Mouse (Mus musculus) embryo, embryonic 11 days (tissue): ENCODE measurements around the gene Ntng1.
A peak's percentile ranks its signal among the peaks of the same experiment; 100 is the strongest.

Experiments used
- DNase-seq: peaks from one replicate; pipeline ENCODE4 v3.0.0-alpha.2; 2015

The Ntng1 gene

DNA sequence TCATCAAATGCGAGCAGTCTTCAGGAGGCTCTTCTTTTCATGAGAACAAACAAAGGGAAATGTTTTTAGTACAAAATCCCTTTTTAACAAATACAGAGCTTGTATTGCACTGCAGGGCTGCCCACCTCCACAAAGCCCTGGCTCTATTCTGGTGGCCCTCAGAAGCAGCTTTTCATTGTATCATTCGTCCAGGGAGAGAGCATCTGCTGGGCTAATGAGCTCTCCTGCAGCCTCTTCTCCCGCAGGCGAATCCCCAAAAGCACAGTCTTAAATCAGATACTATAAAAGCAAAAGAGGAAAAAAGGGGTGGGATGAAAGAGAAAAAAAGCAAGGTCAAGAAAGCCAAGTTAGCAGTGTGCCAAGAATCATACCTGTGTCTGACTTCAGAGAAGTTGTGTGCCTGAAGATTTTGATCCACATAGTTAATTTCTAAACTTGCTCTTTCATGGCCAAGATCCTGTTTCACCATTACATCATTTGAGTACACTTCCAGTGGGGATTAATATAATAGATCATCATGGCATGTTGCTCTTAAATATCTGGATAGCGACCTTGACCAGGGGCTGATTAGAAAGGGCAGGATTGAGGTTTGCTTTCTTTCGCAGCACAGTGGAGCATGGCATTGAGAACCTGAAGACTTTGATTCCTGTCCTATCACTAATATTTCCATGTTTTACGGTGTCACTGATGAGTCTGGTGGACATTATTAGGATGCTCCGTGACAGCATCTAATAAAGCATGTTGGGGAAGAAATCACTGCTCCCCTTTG lies 225.7 kb downstream of the Ntng1 start:
- no peak for DNase-seq

GRCm38 (mm10) chr3:109917077-109917476 lies 226.7 kb downstream of the Ntng1 start:
- peak; percentile 26 for DNase-seq

DNA sequence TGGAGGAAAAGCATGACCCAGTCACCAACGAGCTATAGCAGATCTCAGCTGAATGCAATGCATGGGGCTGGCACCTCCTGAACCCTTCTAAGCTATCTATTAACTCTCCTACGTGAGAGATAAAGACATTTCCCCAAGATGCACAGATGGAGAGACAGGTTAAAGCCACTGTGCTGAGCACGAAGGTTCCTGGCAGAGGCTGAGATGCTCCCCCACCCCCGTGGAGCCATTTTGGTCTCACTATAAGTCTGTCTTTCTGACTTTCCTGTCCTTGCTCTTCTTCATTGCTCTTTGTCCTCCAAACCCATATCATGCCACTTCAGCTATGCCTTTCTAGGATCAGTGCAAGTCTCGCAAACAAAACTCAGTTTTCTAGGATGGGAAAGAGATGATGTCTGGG lies 229.6 kb downstream of the Ntng1 start:
- DNase-seq = no peak

DNA sequence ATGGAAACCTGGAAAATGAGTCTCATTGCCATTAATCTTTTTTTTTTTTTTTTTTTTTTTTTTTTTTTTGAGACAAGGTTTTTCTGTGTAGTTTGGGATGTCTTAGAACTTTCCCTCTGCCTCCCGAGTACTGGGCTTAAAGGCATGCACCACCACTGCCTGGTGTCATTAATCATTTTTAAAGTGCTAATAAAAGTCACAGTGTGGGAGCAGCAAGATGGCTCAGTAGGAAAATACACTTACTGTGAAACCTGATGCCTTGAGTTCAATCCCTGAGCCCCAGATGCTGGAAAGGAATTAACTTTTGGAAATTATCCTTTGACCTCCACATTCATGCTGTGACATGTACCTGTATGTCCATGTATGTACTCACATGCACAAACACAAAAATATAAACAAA lies 253.2 kb downstream of the Ntng1 start:
- DNase-seq = peak; percentile 51

GRCm38 (mm10) chr3:109885672-109886071 lies 258.1 kb downstream of the Ntng1 start:
- no peak for DNase-seq

DNA sequence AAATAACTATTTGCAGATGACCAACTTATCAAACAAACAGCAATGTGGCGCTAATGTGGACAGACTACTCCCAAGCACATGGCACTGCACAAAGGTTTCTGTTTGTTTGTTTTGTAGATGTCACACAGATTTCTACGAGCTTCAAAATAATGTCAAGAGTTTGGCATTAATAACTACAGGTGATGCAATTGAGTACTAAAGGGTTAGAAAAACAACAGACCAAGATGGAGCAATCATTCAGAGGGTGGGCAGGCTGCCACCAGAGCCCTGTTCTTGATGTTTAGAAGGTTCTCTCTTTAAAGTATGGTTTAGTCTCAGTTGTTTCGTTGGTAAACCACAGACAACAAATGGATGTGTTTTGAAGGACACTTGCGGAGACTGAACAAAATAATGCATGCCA lies 264.8 kb downstream of the Ntng1 start:
- no peak for DNase-seq

GRCm38 (mm10) chr3:109871986-109872385 lies 271.8 kb downstream of the Ntng1 start:
- no peak for DNase-seq

DNA sequence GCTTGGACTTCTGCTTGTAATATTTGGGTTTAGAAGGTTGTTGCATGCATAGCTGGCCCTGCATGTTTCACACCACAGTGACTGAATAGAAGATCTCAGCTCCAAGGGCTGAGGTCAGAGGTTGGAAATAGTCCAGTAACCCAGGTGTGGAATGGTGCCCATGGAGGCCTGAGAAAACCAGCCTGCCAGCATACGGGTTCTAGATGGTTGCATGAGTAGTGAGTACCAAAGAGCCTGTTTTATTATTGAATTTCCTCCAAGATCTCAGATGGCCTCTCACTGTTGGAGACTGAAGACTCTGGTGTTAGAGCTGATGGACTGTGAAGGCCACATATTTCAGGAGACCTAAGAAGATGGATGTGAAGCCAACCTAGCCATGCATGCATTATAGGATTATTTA lies 285.5 kb downstream of the Ntng1 start:
- DNase-seq = no peak

DNA sequence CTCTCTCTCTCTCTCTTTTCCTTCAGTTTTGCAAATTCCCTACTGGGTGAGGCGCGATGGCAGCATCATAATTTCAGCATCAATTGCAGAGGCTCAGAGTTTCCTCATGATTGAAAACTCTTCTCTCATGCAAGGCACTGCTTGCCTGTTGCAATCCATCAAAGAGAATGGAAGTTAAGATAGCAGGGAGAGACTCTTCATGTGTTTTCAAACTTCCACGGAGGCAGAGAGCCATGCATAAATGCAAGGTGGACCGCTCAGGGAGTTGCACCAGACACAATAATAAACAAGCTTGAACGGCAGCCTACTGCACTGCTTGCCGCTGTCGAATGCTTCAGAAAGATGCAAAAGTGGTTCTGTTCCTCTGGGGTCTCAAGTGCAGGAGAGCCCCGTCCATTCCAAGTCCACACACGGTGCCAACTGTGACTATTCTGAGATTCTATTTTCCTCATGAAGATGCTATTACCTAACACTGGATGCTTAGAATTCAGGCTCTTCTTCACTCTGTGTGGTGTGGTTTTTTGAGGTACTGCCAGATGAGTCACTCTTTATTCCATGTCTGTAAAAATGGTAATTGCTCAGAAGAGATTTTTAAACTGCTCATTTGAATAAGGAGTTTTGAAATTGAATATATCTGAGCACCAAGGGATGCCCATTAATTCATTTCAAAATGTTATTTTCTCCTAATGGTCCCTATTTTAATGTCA lies 289.2 kb downstream of the Ntng1 start:
- no peak for DNase-seq

DNA sequence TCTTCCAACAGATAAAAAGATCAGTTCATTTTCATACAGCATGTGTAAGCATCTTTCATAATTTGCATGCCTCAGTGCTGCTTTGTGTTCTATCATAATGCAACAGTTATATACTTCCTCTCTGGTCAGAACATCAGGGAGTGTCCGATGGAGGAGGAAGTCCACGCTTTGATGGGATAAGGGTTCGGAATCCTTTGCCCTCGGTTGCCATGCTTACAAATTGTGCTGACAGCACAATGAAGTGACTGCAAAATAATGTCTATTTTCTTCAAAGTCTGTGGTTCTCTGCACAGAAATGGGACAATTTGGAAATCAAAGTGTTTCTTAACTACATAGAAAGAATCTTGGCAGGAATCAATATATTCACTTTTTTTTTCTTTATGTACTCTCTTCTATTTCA lies 297.2 kb downstream of the Ntng1 start:
- no peak for DNase-seq

GRCm38 (mm10) chr3:109825806-109826205 lies 318.0 kb downstream of the Ntng1 start:
- no peak for DNase-seq

- DNase-seq = no peak
Measured at GRCm38 (mm10) chr3:109822803-109823474, 320.9 kb downstream of the Ntng1 start.

GRCm38 (mm10) chr3:109818821-109819685 lies 324.8 kb downstream of the Ntng1 start:
- no peak for DNase-seq

DNA sequence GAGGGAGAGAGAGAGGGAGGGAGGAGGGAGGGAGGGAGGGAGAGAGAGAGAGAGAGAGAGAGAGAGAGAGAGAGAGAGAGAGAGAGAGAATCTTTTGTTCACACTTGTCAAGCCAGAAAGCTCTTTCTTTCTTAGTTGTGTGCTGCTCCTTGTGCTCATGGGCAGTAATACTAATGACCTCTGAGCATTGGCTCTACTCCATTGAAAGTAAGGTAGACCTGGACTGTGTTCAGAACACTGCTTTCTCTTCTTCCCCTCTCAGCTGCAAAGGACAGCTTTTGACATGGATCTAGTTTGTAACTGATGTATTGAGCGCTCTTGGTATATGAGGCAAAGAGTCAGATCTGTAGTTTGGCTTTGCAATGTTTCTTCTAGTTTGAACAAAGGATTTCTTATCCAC lies 334.7 kb downstream of the Ntng1 start:
- DNase-seq = no peak

DNA sequence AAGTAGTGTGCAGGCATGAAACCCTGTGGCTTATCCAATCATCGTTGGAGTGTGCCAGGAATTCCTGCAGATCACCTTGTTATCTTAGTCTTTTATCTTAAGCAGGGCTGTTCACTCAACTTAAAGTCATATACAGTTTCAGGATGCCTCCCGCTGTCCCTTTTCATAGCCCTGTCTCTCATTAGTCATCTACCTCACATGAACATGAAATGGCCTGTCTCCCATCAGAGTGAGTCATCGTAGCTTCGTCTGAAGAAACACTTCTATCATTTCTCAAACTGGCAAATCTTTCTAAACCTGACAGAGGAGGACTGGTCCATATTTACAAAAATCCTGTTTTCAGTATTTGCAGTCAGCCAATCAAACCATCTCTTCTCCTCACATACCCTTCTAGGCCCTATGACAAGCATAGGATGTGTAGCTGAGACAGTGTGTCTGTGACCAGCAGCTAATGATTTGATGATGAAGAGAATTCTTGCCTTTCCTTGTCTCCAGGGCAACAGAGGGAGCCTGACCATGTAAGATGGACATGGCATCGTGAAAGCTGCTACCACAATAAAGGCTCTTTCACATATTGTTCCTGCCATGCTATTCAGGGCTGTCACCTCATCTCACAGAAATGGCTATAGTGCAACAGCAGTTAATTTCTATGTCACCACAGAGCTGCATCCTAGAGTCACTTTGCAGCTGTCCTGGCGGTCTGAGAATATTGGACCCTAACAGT lies 336.4 kb downstream of the Ntng1 start:
- DNase-seq = peak; percentile 16

DNA sequence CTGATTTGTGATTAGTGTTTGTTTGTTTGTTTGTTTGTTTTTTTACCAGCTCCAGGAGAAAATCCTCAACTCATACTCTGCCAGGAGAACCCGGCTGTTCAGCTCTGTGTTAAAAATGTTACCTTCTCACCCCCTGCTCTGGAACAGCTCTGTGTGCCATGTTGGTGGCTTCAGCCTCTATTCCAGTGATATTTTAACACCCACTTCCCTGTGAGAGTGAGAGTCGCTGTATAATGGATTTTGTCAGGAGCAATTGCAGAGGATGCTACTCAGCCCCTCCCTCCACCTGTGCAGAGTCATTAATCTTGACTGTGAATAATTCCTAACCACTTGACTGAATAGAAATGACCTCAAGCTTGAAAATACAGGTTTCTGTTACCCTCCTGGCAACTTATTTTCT lies 339.7 kb downstream of the Ntng1 start:
- DNase-seq = no peak

DNA sequence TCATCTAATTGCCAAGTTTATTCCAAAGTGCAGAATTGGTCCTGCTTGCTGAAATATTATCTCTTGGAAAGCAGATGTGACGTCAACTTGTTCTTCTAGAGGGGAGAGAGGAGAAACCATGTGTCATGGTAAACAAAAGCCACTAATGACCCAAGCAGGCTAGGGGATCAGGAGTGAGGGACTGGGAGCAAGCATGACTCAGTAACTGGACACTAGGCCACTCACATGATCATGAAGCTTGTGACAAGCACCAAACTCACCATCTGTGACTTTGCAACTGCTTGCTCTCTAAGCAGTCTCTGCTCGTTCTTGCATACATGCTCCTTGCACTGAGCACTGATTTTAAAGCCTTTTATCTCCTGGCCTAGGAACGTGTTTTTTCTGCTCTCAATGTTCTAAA lies 340.2 kb downstream of the Ntng1 start:
- no peak for DNase-seq

- DNase-seq = peak; percentile 21
Measured at GRCm38 (mm10) chr3:109797354-109797753, 346.5 kb downstream of the Ntng1 start.

- peak; percentile 20 for DNase-seq
Measured at GRCm38 (mm10) chr3:109783231-109783630, 360.6 kb downstream of the Ntng1 start.

DNA sequence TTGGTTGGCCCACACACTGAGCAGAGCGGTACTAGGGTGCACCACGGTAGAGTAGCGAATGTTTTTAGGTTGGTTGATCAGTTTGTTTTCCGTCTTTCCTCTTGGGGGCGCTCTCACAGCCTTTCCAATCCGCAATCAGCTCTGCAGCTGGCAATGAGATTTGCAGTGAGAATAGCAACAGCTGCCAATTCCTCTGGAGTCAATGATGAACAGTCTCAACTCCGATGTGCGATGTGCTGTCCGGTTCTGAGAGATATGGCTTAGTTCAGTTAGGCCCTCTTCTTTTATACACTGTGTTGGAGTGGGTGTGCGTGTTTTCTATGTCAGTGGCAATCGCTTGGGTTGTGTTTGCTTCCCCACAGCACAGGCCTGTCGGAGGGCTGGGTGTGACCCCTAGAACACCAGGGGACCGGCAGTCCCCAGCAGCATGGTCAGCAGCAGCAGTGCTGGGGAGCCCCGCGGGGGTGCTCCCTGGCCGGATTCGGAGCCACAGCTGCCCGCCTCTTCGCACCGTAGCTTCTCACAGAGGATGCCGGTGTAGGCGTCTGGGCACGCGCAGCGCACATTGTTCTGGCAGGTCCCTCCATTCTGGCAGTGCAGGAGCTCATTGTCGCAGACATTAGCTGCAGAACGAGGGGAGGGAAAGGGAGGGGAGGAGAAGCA lies 361.4 kb downstream of the Ntng1 start:
- peak; percentile 85 for DNase-seq

- DNase-seq = no peak
Measured at GRCm38 (mm10) chr3:109781917-109782288, 361.9 kb downstream of the Ntng1 start.

GRCm38 (mm10) chr3:109775200-109775599 lies 368.6 kb downstream of the Ntng1 start:
- DNase-seq = no peak
